Mouse (Mus musculus) heart, embryonic 12.5 days (tissue): ENCODE measurements around the gene Fyco1. TPM values are rescaled to one million over a fixed set of nuclear protein-coding genes. Genes with fewer than 3 reads are reported as not detected.
"Not testable (repeated sequence)": the region's sequence is repeated elsewhere in the genome, so short reads cannot be mapped to it uniquely, and the experiment has no call there.

Experiments used
- ATAC-seq: fragments of 200-750 bp; cut with Nextera tagmentation; 2 replicates; pipeline ENCODE4 v1.8.0; 2017; ENCODE audit warnings: moderate TSS enrichment, moderate library complexity; ENCODE audit not compliant: insufficient number of reproducible peaks, low FRiP score
- H3K27ac ChIP-seq: fragments of 300-500 bp; sonication (generic); 2 replicates; pipeline ENCODE4 v1.5.1; 2016; ENCODE audit warnings: mild to moderate bottlenecking, moderate library complexity; ENCODE audit not compliant: poor library complexity, severe bottlenecking
- H3K27me3 ChIP-seq: fragments of 300-500 bp; sonication (generic); replicated peaks from 2 replicates; pipeline ENCODE4 v1.6.1; 2016; ENCODE audit warnings: mild to moderate bottlenecking, moderate library complexity
- H3K36me3 ChIP-seq: fragments of 300-500 bp; sonication (generic); 2 replicates; pipeline ENCODE4 v1.6.1; 2016; ENCODE audit warnings: mild to moderate bottlenecking, moderate library complexity
- H3K4me1 ChIP-seq: fragments of 300-500 bp; sonication (generic); replicated peaks from 2 replicates; pipeline ENCODE4 v1.6.1; 2016; ENCODE audit warnings: mild to moderate bottlenecking
- H3K4me2 ChIP-seq: fragments of 300-500 bp; sonication (generic); 2 replicates; pipeline ENCODE4 v1.6.1; 2016; ENCODE audit warnings: mild to moderate bottlenecking, moderate library complexity
- H3K4me3 ChIP-seq: fragments of 300-500 bp; sonication (generic); 2 replicates; pipeline ENCODE4 v1.5.1; 2016; ENCODE audit warnings: mild to moderate bottlenecking
- H3K9ac ChIP-seq: fragments of 300-500 bp; sonication (generic); 2 replicates; pipeline ENCODE4 v1.6.1; 2016; ENCODE audit warnings: mild to moderate bottlenecking, moderate library complexity
- H3K9me3 ChIP-seq: fragments of 300-500 bp; sonication (generic); replicated peaks from 2 replicates; pipeline ENCODE4 v1.6.1; 2016; ENCODE audit warnings: mild to moderate bottlenecking, moderate library complexity
- WGBS: fragments of 180-500 bp; shearing (Covaris S2); methylation state at CpG from one replicate; pipeline ENCODE4 v1.1.7; 2016; 5-methylcytosine and 5-hydroxymethylcytosine counted together
- polyA plus RNA-seq: library from polyadenylated mRNA; unstranded; fragments of >200 nt; fragmentation: Nextera tagmentation; extraction: Ambion mirVana; gene quantifications from 2 replicates; pipeline ENCODE4 v1.2.1, GENCODE M21; 2016

Fyco1 gene
- polyA plus RNA-seq, 1 experiment from 2014 or later = 31.0 TPM

DNA sequence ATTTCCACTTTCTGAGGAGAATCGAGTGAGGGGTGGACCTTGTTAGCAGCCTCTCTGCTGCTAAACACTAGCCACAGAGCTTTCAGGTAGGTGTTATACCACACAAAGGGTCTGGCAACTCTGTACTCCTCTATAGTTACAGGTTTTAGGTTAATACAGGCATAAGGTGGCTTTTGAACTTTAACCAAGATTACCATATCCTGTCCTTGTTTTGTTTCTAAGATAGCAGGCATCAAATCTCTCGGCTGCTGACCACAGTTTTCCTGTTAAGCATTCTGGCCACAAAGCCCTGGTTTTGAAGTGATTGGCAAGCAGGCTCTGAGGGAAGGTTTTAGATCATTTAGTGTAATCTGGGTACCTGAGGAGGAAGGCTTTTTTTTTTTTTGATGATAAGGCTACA, 37.4 kb downstream of the Fyco1 start:
- 59% methylated on average over 2 of the region's 2 CpGs for WGBS
- H3K27ac ChIP-seq = no peak overlapping the region
- H3K36me3 ChIP-seq = peaks cover 77% of the 10 kb centered on the region
- H3K9ac ChIP-seq = no peak overlapping the region
- no peak overlapping the region for H3K4me2 ChIP-seq
- no peak for ATAC-seq
- H3K9me3 ChIP-seq = no peaks in the 10 kb centered on the region
- no peaks in the 10 kb centered on the region for H3K27me3 ChIP-seq
- H3K4me3 ChIP-seq = no peak overlapping the region
- peaks cover 9% of the 10 kb centered on the region for H3K4me1 ChIP-seq

DNA sequence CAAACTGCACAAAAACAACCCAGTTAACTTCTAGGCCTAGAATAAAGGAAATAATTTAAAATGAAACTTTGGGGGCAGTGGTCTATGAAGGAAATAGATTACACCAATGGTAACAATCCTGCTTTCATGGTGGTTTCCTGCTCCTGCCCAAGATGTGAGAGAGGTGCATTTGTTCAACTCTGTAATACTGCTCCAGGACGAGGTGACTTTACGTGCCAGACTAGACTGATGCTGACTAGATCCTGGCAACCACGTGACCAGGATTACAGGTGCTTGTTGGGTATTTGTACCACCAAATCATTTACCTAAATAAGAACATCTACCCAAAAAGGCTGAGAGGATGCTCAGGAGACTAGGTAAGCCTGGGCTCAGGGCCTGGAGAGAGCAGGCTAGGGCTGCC, 39.9 kb downstream of the Fyco1 start:
- Histone ChIP-seq H3K9ac (no peak overlapping the region), H3K27me3 (no peaks in the 10 kb centered on the region), H3K27ac (no peak overlapping the region), H3K36me3 (peaks cover 67% of the 10 kb centered on the region), H3K4me1 (peaks cover 19% of the 10 kb centered on the region), H3K9me3 (no peaks in the 10 kb centered on the region), H3K4me3 (no peak overlapping the region), H3K4me2 (no peak overlapping the region)
- no peak for ATAC-seq
- WGBS = 85% methylated on average over 3 of the region's 3 CpGs

DNA sequence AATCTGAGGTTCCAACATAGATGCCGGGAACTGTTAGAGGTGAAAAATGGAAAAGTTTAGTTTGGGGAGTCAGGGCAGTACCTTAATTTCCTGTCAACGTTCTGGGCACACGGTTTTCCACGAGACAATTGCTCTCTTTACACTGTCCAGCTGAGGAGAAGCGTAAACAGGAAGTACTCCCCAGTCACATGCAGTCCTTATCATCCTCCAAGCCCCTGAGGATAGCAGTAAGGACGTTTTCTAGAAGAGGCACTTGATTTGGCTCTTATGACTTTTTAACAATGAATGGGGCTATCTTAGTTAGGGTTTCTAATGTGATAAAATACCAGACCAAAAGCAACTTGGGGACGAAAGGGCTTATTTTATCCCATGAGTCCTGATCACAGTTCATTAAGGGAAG, 43.1 kb downstream of the Fyco1 start:
- Histone ChIP-seq H3K9me3 (no peaks in the 10 kb centered on the region), H3K27ac (no peak overlapping the region), H3K4me1 (peaks cover 10% of the 10 kb centered on the region), H3K4me2 (no peak overlapping the region), H3K36me3 (peaks cover 54% of the 10 kb centered on the region), H3K27me3 (no peaks in the 10 kb centered on the region), H3K9ac (no peak overlapping the region), H3K4me3 (no peak overlapping the region)
- 45% methylated on average over 7 of the region's 7 CpGs for WGBS
- no peak for ATAC-seq

- H3K36me3 ChIP-seq = peaks cover 48% of the 10 kb centered on the region
These were observed 45.4 kb downstream of the Fyco1 start, which contains the start of gene Cxcr6 for GRCm38 (mm10) chr9:123806267-123806666. Cxcr6 (plus strand) TSS chr9:123806475.

DNA sequence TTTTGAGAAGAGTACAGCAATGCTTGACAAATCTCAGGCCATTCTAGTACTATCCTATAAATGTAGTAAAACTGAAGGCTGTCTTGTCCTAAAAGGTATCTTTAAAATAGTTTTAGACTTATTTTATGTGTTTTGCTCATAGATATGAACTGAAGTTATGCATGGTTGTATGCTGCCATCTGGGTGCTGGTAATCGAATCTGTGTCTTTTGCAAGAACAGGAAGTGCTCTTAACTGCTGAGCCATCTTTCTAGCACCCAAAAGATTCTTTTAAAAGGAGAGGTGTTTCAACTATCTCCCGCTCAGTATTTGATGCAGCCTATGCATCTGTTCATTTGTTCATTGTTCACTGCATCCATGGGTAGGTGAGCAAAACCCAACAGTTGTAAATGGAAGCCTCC, 46.5 kb downstream of the Fyco1 start:
- H3K4me2 ChIP-seq = no peak overlapping the region
- ATAC-seq = no peak
- H3K9ac ChIP-seq = no peak overlapping the region
- H3K4me3 ChIP-seq = no peak overlapping the region
- peaks cover 10% of the 10 kb centered on the region for H3K4me1 ChIP-seq
- H3K27me3 ChIP-seq = no peaks in the 10 kb centered on the region
- no peaks in the 10 kb centered on the region for H3K9me3 ChIP-seq
- WGBS = 87% methylated on average over 2 of the region's 2 CpGs
- no peak overlapping the region for H3K27ac ChIP-seq
- peaks cover 47% of the 10 kb centered on the region for H3K36me3 ChIP-seq

More at GRCm38 (mm10) chr9:123806267-123806666, 45.4 kb downstream of the Fyco1 start, which contains the start of gene Cxcr6:
- Histone ChIP-seq H3K27me3 (no peaks in the 10 kb centered on the region), H3K9me3 (no peaks in the 10 kb centered on the region), H3K27ac (no peak within 1 kb of the TSS), H3K9ac (no peak within 1 kb of the TSS), H3K4me2 (no peak within 1 kb of the TSS), H3K4me3 (no peak within 1 kb of the TSS), H3K4me1 (peaks cover 10% of the 10 kb centered on the region)
- 83% methylated on average over 5 of the region's 5 CpGs for WGBS
- no peak for ATAC-seq

GRCm38 (mm10) chr9:123802896-123803295, 48.8 kb downstream of the Fyco1 start:
- H3K36me3 ChIP-seq = peaks cover 45% of the 10 kb centered on the region
- H3K9me3 ChIP-seq = no peaks in the 10 kb centered on the region
- no peak overlapping the region for H3K4me3 ChIP-seq
- H3K4me2 ChIP-seq = no peak overlapping the region
- ATAC-seq = no peak
- H3K27me3 ChIP-seq = no peaks in the 10 kb centered on the region
- no peak overlapping the region for H3K9ac ChIP-seq
- H3K27ac ChIP-seq = no peak overlapping the region
- no peaks in the 10 kb centered on the region for H3K4me1 ChIP-seq

DNA sequence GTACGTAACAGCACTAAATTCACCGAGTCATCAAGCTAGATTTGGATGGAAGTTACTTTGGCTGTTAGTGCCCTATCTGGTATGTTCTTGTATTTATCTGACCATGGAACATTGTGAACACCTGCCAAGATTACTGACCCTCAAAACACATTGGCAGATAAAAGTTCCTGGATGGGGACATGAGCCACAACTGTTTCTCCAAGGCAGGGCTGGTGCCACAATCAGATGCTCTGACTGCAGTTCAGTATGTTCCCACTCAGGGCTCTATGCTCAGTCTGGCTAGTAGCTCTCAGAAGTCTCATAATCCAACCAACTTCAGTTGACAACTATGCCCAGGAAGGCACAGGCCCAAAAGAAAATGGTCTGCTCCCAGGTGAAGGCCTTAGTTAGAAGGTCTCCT, 49.3 kb downstream of the Fyco1 start:
- 88% methylated on average over 2 of the region's 2 CpGs for WGBS
- H3K4me2 ChIP-seq = no peak overlapping the region
- H3K9me3 ChIP-seq = no peaks in the 10 kb centered on the region
- H3K9ac ChIP-seq = no peak overlapping the region
- no peaks in the 10 kb centered on the region for H3K4me1 ChIP-seq
- no peak overlapping the region for H3K27ac ChIP-seq
- H3K27me3 ChIP-seq = no peaks in the 10 kb centered on the region
- ATAC-seq = no peak
- peaks cover 49% of the 10 kb centered on the region for H3K36me3 ChIP-seq
- H3K4me3 ChIP-seq = no peak overlapping the region

DNA sequence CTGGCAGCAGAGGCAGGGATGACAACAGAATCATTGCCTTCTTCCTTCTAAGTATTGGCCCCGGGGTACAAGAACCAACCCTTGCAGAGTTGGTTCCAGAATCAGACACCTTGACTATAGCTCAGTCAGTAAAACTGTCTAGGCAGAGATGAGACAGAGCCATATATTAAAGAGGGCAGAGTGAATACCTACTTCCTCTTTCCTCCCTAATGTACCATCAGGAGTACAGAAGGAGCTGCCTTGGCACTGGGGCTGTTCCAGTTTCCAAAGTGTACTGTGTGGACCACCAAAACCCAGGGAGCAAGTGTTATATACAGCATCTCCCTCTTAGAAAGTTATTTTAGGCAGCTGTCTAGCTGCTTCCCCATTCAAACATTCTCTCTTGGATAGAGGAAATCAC, 50.2 kb downstream of the Fyco1 start:
- ATAC-seq = no peak
- no peak overlapping the region for H3K27ac ChIP-seq
- peaks cover 57% of the 10 kb centered on the region for H3K36me3 ChIP-seq
- no peaks in the 10 kb centered on the region for H3K27me3 ChIP-seq
- no peak overlapping the region for H3K9ac ChIP-seq
- WGBS = 86% methylated on average over 1 of the region's 1 CpGs
- no peaks in the 10 kb centered on the region for H3K9me3 ChIP-seq
- H3K4me2 ChIP-seq = no peak overlapping the region
- H3K4me3 ChIP-seq = no peak overlapping the region
- no peaks in the 10 kb centered on the region for H3K4me1 ChIP-seq

DNA sequence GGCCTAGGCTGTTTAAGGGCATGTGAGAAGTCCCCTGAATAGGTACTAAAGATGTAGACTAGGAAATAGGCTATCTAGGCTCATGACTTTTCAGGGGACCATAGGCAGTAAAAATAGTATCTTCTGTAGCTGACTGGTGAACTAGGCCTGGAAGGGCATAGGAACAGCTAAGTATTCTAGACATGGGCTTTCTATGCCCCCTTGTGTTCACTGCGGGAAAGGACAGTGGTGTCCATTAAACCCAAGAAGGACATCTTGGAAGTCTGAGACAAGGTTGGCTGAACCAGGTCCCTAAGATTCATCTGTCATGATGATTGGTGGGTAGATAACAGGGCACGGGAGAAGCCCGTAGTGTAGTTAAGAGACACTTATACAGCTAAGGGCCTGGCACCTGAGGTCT, 55.5 kb downstream of the Fyco1 start:
- 57% methylated on average over 3 of the region's 3 CpGs for WGBS
- Histone ChIP-seq H3K4me1 (no peaks in the 10 kb centered on the region), H3K27ac (no peak overlapping the region), H3K9me3 (no peaks in the 10 kb centered on the region), H3K36me3 (peaks cover 77% of the 10 kb centered on the region), H3K27me3 (no peaks in the 10 kb centered on the region), H3K4me3 (no peak overlapping the region), H3K4me2 (no peak overlapping the region), H3K9ac (no peak overlapping the region)
- ATAC-seq = no peak

DNA sequence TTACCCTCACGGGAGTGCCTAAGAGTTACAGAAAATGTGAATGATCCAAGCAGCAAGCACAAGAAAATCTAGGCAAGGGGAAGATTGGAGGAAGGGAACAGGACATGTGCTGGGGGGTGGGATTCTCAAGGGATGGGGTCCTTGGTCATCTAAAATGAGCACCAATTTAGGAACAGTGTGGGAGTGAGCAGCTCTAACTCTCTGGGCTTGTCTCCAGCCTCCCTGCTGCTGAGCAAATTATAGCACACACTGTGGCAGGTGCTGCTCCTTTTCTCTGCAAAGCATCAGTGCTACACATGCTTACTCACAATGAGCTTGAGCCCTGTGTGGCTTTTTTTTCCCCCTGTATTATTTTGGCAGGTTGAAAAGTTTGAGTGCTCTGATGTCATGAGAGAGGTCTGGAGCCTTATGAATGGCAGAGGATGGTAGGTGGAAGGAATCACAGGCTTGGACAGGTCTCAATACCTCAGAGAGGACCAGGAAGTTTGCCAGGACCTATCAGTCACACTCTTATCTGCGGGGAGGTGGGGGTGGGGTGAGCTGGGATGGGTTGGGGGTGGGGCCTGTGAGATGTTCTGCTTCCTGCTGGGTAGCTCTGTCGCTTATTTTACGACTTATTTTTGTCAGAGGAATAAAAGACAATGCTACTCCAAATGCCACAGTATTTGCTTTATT, 62.7 kb downstream of the Fyco1 start:
- H3K27ac ChIP-seq = no peak overlapping the region
- no peak overlapping the region for H3K9ac ChIP-seq
- 0 out of 2 replicates have a peak, but pooled peaks cover 4% of the 10 kb centered on the region for H3K4me1 ChIP-seq
- H3K4me2 ChIP-seq = no peak overlapping the region
- no peaks in the 10 kb centered on the region for H3K9me3 ChIP-seq
- H3K36me3 ChIP-seq = peaks cover 71% of the 10 kb centered on the region
- H3K27me3 ChIP-seq = no peaks in the 10 kb centered on the region
- ATAC-seq = no peak
- H3K4me3 ChIP-seq = no peak overlapping the region
- WGBS = 50% methylated on average over 4 of the region's 4 CpGs

- ATAC-seq = not testable (repeated sequence)
- 35% methylated on average over 2 of the region's 2 CpGs for WGBS
These were observed 78.4 kb downstream of the Fyco1 start for GRCm38 (mm10) chr9:123773299-123773698.

GRCm38 (mm10) chr9:123769532-123769931, 82.2 kb downstream of the Fyco1 start:
- H3K9me3 ChIP-seq = no peaks in the 10 kb centered on the region
- 48% methylated on average over 6 of the region's 6 CpGs for WGBS
- H3K4me1 ChIP-seq = no peaks in the 10 kb centered on the region
- ATAC-seq = no peak
- no peak overlapping the region for H3K27ac ChIP-seq
- H3K4me2 ChIP-seq = no peak overlapping the region
- no peaks in the 10 kb centered on the region for H3K36me3 ChIP-seq
- H3K4me3 ChIP-seq = no peak overlapping the region
- no peaks in the 10 kb centered on the region for H3K27me3 ChIP-seq
- no peak overlapping the region for H3K9ac ChIP-seq

More at GRCm38 (mm10) chr9:123773299-123773698, 78.4 kb downstream of the Fyco1 start:
- H3K27me3 ChIP-seq, H3K9me3 ChIP-seq, H3K4me2 ChIP-seq, H3K27ac ChIP-seq, H3K4me1 ChIP-seq, H3K36me3 ChIP-seq, H3K4me3 ChIP-seq, H3K9ac ChIP-seq: not testable (repeated sequence)
